Mouse (Mus musculus) right cerebral cortex, adult 18-20 months (tissue): Measurements from ENCODE around the gene Selenbp2.
"Not testable (repeated sequence)": the region's sequence is repeated elsewhere in the genome, so short reads cannot be mapped to it uniquely, and the experiment has no call there.

ENCODE experiments used
- DNase-seq: peaks from one replicate; pipeline ENCODE4 v3.0.0; 2022; ENCODE audit warnings: mixed read lengths

The Selenbp2 gene

GRCm38 (mm10) chr3:94691694-94692093 is 1.7 kb upstream of the Selenbp2 start:
- not testable (repeated sequence) for DNase-seq

- DNase-seq: not testable (repeated sequence)
These were observed 518 bp downstream of the Selenbp2 start for GRCm38 (mm10) chr3:94693874-94694273.

- not testable (repeated sequence) for DNase-seq
These were observed 2.2 kb downstream of the Selenbp2 start for GRCm38 (mm10) chr3:94695591-94695990.

- not testable (repeated sequence) for DNase-seq
These were observed 2.9 kb downstream of the Selenbp2 start for GRCm38 (mm10) chr3:94696257-94696656.

GRCm38 (mm10) chr3:94702163-94702810 is 8.9 kb downstream of the Selenbp2 start:
- DNase-seq: not testable (repeated sequence)

GRCm38 (mm10) chr3:94702856-94703255 is 9.5 kb downstream of the Selenbp2 start:
- no peak for DNase-seq

- not testable (repeated sequence) for DNase-seq
These were observed 10.0 kb downstream of the Selenbp2 start for GRCm38 (mm10) chr3:94703364-94703763.

- DNase-seq: not testable (repeated sequence)
These were observed 17.2 kb downstream of the Selenbp2 start for GRCm38 (mm10) chr3:94710591-94710990.

- DNase-seq: not testable (repeated sequence)
These were observed 20.1 kb downstream of the Selenbp2 start for GRCm38 (mm10) chr3:94713424-94713823.

GRCm38 (mm10) chr3:94718253-94718652 is 24.9 kb downstream of the Selenbp2 start:
- DNase-seq: not testable (repeated sequence)

GRCm38 (mm10) chr3:94723637-94724036 is 30.3 kb downstream of the Selenbp2 start:
- DNase-seq: peak; percentile 5

GRCm38 (mm10) chr3:94745691-94746090 is 52.3 kb downstream of the Selenbp2 start:
- DNase-seq: no peak
